Mouse (Mus musculus) lung, embryonic 16.5 days (tissue): ENCODE data around the gene Rinl. TPM values are rescaled to one million over a fixed set of nuclear protein-coding genes. Genes with fewer than 3 reads are reported as not detected.
A peak's percentile ranks its signal among the peaks of the same experiment; 100 is the strongest.

Source experiments
- ATAC-seq: fragments of 200-750 bp; cut with Nextera tagmentation; 2 replicates; pipeline ENCODE4 v1.8.0; 2017; ENCODE audit warnings: low read depth, mild to moderate bottlenecking, moderate library complexity
- H3K27ac ChIP-seq: fragments of 300-500 bp; sonication (generic); 2 replicates; pipeline ENCODE4 v1.5.1; 2014; ENCODE audit warnings: mild to moderate bottlenecking, control low read depth, low read length
- H3K27me3 ChIP-seq: fragments of 300-500 bp; sonication (generic); 2 replicates; pipeline ENCODE4 v1.6.1; 2014; ENCODE audit warnings: low read depth, low read length, mixed read lengths; ENCODE audit not compliant: control insufficient read depth, insufficient read depth
- H3K36me3 ChIP-seq: fragments of 300-500 bp; sonication (generic); 2 replicates; pipeline ENCODE4 v1.6.1; 2014; ENCODE audit warnings: low read length; ENCODE audit not compliant: control insufficient read depth, insufficient read depth
- H3K4me1 ChIP-seq: fragments of 300-500 bp; sonication (generic); replicated peaks from 2 replicates; pipeline ENCODE4 v1.6.1; 2014; ENCODE audit warnings: low read length, mixed read lengths; ENCODE audit not compliant: control insufficient read depth, insufficient read depth
- H3K4me2 ChIP-seq: fragments of 300-500 bp; sonication (generic); 2 replicates; pipeline ENCODE4 v1.6.1; 2014; ENCODE audit warnings: low read depth, low read length, control low read depth
- H3K4me3 ChIP-seq: fragments of 300-500 bp; sonication (generic); 2 replicates; pipeline ENCODE4 v1.5.1; 2014; ENCODE audit warnings: mild to moderate bottlenecking, low read length, control low read depth
- H3K9ac ChIP-seq: fragments of 300-500 bp; sonication (generic); 2 replicates; pipeline ENCODE4 v1.6.1; 2014; ENCODE audit warnings: low read length, control low read depth
- H3K9me3 ChIP-seq: fragments of 300-500 bp; sonication (generic); 2 replicates; pipeline ENCODE4 v1.6.1; 2016; ENCODE audit warnings: low read length; ENCODE audit not compliant: control insufficient read depth
- WGBS: fragments of 180-500 bp; shearing (Covaris S2); extraction: QIAGEN DNeasy Blood & Tissue Kit; methylation state at CpG from one replicate; pipeline ENCODE4 v1.1.7; 2014; 5-methylcytosine and 5-hydroxymethylcytosine counted together
- polyA plus RNA-seq: library from polyadenylated mRNA; unstranded; fragments of >200 nt; fragmentation: Nextera tagmentation; extraction: Ambion mirVana; gene quantifications from 2 replicates; pipeline ENCODE4 v1.2.1, GENCODE M21; 2015

The Rinl gene
- polyA plus RNA-seq, 1 experiment from 2014 or later: 9.2 TPM

DNA sequence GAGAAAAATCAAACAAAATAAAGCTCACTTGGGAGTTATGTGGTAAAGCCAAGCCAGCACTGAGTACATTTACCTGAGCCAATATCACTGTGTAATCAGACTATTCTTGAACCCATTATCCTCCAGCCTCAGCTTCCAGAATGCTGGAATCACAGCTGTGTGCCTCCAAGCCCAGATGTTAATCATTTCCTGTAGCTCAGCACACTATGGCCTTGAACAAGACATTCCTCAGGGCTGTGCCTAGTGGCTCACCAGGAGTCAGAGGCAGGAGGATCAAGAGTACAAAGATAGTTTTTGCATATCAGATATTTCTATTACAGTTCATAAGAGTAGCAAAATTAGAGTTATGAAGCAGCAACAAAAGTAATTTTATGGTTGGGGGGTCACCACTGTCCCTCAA lies 2.9 kb downstream of the Rinl start:
- no peak overlapping the region for H3K27ac ChIP-seq
- no peak for ATAC-seq
- H3K4me3 ChIP-seq: no peak overlapping the region
- no peaks in the 10 kb centered on the region for H3K27me3 ChIP-seq
- H3K9me3 ChIP-seq: no peaks in the 10 kb centered on the region
- H3K4me1 ChIP-seq: peaks cover 1% of the 10 kb centered on the region; the same call in 1 of the 2 replicates
- no peaks in the 10 kb centered on the region for H3K36me3 ChIP-seq
- no peak overlapping the region for H3K4me2 ChIP-seq
- H3K9ac ChIP-seq: no peak overlapping the region

DNA sequence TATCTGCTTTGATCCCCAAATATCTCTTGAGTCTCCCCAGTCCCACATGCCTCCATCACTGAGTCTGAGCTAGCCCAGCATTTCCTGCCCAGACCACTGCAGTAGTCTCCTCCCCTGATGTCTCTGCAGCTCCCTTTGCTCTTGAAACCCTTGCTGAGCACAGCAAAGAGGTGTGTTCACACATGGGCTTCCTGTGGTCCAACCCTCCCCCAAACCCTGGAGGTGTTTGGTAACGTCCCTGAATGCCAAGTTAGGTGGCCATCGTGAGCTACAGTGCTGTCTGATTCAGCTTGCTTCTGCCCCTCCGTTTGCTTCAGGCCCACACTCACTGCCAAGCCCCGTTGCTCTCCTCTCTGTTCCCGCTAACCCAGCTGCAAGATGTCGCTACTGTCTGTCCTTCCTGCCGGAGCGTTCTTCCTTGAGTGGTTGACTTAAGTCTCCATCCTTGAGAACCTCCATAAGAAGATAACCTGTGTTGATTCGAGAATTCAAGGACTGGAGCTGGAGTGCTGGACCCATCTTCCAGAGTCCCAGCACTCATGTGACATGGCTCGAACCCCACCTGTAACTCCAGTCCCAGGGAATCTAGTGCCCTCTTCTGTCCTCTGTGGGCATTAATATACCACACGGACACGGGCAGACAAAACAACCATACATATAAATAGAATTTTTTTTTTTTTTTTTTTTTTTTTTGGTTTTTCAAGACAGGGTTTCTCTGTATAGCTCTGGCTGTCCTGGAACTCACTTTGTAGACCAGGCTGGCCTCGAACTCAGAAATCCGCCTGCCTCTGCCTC lies 3.8 kb downstream of the Rinl start:
- 57% methylated on average over 13 of the region's 14 CpGs for WGBS

GRCm38 (mm10) chr7:28793834-28794233 lies 5.1 kb downstream of the Rinl start:
- peaks cover 5% of the 10 kb centered on the region; the same call in 1 of the 2 replicates for H3K4me1 ChIP-seq
- no peaks in the 10 kb centered on the region for H3K27me3 ChIP-seq
- WGBS: 38% methylated on average over 2 of the region's 2 CpGs
- no peak overlapping the region for H3K4me2 ChIP-seq
- ATAC-seq: no peak
- H3K9ac ChIP-seq: no peak overlapping the region
- H3K9me3 ChIP-seq: no peaks in the 10 kb centered on the region
- H3K36me3 ChIP-seq: no peaks in the 10 kb centered on the region
- H3K27ac ChIP-seq: no peak overlapping the region
- no peak overlapping the region for H3K4me3 ChIP-seq

More for the DNA sequence above, 3.8 kb downstream of the Rinl start:
- H3K9ac ChIP-seq: no peak overlapping the region
- H3K36me3 ChIP-seq: no peaks in the 10 kb centered on the region
- H3K27me3 ChIP-seq: no peaks in the 10 kb centered on the region
- no peaks in the 10 kb centered on the region for H3K9me3 ChIP-seq
- no peak overlapping the region for H3K4me3 ChIP-seq
- ATAC-seq: no peak
- H3K4me2 ChIP-seq: no peak overlapping the region
- no peak overlapping the region for H3K27ac ChIP-seq
- peaks cover 5% of the 10 kb centered on the region; the same call in 1 of the 2 replicates for H3K4me1 ChIP-seq

- ATAC-seq: no peak
- H3K4me3 ChIP-seq: no peak overlapping the region
- no peaks in the 10 kb centered on the region for H3K36me3 ChIP-seq
- H3K27me3 ChIP-seq: no peaks in the 10 kb centered on the region
- H3K4me1 ChIP-seq: peaks cover 5% of the 10 kb centered on the region; the same call in 1 of the 2 replicates
- 66% methylated on average over 3 of the region's 3 CpGs for WGBS
- H3K4me2 ChIP-seq: no peak overlapping the region
- H3K27ac ChIP-seq: no peak overlapping the region
- H3K9ac ChIP-seq: no peak overlapping the region
- H3K9me3 ChIP-seq: no peaks in the 10 kb centered on the region
Measured at GRCm38 (mm10) chr7:28794496-28794895, 5.7 kb downstream of the Rinl start.

- 59% methylated on average over 15 of the region's 15 CpGs for WGBS
- peak overlapping the region; percentile 22 for H3K4me3 ChIP-seq
- H3K4me2 ChIP-seq: peak overlapping the region; percentile 45
- peak overlapping the region; percentile 44 for H3K27ac ChIP-seq
- no peaks in the 10 kb centered on the region for H3K9me3 ChIP-seq
- H3K27me3 ChIP-seq: no peaks in the 10 kb centered on the region
- peaks cover 5% of the 10 kb centered on the region; the same call in 1 of the 2 replicates for H3K4me1 ChIP-seq
- no peaks in the 10 kb centered on the region for H3K36me3 ChIP-seq
- peak; percentile 27; the same call in 1 of the 2 replicates for ATAC-seq
- no peak overlapping the region; the same call in 1 of the 2 replicates for H3K9ac ChIP-seq
Measured at GRCm38 (mm10) chr7:28795832-28796231, 7.1 kb downstream of the Rinl start.

DNA sequence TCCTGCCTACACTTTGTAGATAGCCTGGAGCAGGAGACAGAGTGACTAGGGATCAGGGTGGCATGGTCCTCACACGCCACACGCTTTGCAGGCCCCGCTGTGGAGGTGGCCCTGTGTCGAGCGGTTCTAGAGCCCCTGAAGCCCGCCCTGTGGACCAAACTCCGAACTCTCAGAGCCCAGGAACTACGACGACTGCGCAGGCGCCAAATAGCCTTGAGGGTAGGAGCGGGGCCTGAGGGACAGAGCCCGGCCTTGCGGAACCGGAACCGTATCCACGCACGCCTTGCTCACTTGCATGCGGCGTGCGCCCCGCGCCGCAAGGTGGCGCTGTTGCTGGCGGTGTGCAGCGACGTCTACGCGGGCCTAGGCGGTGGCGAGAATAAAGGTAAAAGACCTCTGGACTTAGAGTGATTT lies 7.8 kb downstream of the Rinl start:
- peak overlapping the region; percentile 45 for H3K4me2 ChIP-seq
- peak; percentile 84 for ATAC-seq
- H3K9ac ChIP-seq: peak overlapping the region; percentile 54
- peaks cover 10% of the 10 kb centered on the region for H3K4me1 ChIP-seq
- 13% methylated on average over 32 of the region's 32 CpGs for WGBS
- no peaks in the 10 kb centered on the region for H3K9me3 ChIP-seq
- H3K4me3 ChIP-seq: peak overlapping the region; percentile 22
- H3K27me3 ChIP-seq: no peaks in the 10 kb centered on the region
- no peaks in the 10 kb centered on the region for H3K36me3 ChIP-seq
- H3K27ac ChIP-seq: peak overlapping the region; percentile 43

GRCm38 (mm10) chr7:28799994-28800393 lies 11.2 kb downstream of the Rinl start:
- H3K9me3 ChIP-seq: no peaks in the 10 kb centered on the region
- ATAC-seq: no peak
- H3K27ac ChIP-seq: no peak overlapping the region
- H3K36me3 ChIP-seq: no peaks in the 10 kb centered on the region
- no peak overlapping the region for H3K9ac ChIP-seq
- no peak overlapping the region for H3K4me3 ChIP-seq
- H3K4me2 ChIP-seq: no peak overlapping the region
- H3K27me3 ChIP-seq: no peaks in the 10 kb centered on the region
- WGBS: 86% methylated on average over 9 of the region's 9 CpGs
- H3K4me1 ChIP-seq: peaks cover 36% of the 10 kb centered on the region

- no peak overlapping the region; the same call in 1 of the 2 replicates for H3K4me2 ChIP-seq
- H3K36me3 ChIP-seq: no peaks in the 10 kb centered on the region
- H3K9ac ChIP-seq: no peak overlapping the region
- H3K4me1 ChIP-seq: peaks cover 36% of the 10 kb centered on the region
- no peak for ATAC-seq
- H3K9me3 ChIP-seq: no peaks in the 10 kb centered on the region
- WGBS: 49% methylated on average over 3 of the region's 3 CpGs
- peak overlapping the region; percentile 98 for H3K27ac ChIP-seq
- no peak overlapping the region for H3K4me3 ChIP-seq
- H3K27me3 ChIP-seq: no peaks in the 10 kb centered on the region
Measured at GRCm38 (mm10) chr7:28801451-28801850, 12.7 kb downstream of the Rinl start.

DNA sequence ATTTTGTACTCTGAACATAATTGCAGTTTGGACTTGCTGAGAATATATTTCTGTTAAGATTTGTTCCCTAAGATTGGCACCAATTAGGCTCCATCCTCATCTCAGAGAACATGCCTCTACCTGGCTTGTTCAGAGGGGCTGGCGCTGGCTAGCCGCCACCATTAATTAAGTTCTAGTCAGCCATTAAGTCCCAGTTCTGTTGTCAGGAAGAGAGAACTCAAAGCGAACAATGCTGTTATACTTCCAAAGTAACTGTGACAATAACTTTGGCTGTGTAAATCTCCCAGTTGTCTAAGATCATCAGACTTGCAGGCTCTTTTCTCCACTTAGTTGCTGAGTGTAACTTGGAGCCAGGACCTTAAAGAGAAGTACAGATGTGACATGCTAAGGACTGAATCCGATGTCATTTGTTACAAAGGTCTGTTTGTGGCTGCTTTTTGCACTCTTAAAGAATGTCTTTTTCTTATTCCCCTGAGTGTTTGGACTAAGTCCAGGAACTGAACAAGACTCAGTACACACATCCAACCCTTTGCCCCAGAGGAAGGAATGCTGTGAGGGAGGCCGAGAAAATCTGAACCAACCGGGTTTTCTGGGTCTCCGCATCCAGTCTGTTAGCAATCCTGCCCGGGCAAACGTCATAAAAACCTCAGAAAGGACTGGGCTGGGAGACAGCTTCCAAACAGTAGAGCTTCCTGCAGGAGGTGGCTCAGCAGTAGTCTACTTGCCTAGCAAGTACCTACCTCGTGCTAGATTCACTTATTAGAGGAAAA lies 13.3 kb downstream of the Rinl start:
- Histone ChIP-seq H3K4me1 (peaks cover 32% of the 10 kb centered on the region), H3K9me3 (no peaks in the 10 kb centered on the region), H3K9ac (peak overlapping the region; percentile 38), H3K4me3 (no peak overlapping the region), H3K27me3 (no peaks in the 10 kb centered on the region), H3K36me3 (no peaks in the 10 kb centered on the region), H3K27ac (peak overlapping the region; percentile 98), H3K4me2 (peak overlapping the region; percentile 38)
- 13% methylated on average over 10 of the region's 10 CpGs for WGBS
- peak; percentile 85 for ATAC-seq
